Mouse (Mus musculus): Measurements from ENCODE around the gene Helz2. TPM values are rescaled to one million over a fixed set of nuclear protein-coding genes. Genes with fewer than 3 reads are reported as not detected.

The Helz2 gene
- polyA plus RNA-seq, 1 experiment = 1.4 TPM

DNA sequence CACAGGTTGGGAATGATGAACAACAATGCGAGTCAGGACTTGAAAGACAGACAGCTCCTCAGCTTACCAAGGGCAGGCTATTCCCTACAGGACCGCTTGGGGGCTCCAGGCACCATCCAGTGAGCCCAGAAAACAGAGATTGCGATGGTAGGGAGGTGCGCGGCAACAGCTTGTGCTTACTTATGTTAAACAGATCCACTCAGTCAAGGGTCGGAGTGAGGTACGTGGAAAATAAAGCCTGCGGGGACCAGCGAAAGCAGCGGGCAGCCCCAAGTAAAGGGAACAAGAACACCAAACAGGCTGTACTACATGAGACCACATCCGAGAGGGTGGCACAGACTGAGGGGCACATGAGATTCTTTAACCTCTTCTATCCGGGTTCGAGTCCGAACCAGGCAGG, 55.2 kb downstream of the Helz2 start:
- H3K27ac ChIP-seq (ENCODE audit: control insufficient read depth, insufficient read depth, low read depth, low read length) = no peak overlapping the region
- TF ChIP-seq POLR2A (IDR thresholded peaks at IDR 0.05; ENCODE audit: control insufficient read depth, low read depth, low read length) = no peak
- peak; percentile 76; the same call in 1 of the 2 replicates for TF ChIP-seq CTCF (IDR thresholded peaks at IDR 0.05; ENCODE audit: control insufficient read depth, insufficient read depth, insufficient replicate concordance, low read depth, low read length)
- no peaks in the 10 kb centered on the region for H3K27me3 ChIP-seq (ENCODE audit: control insufficient read depth, insufficient read depth, low read length)
- no peaks in the 10 kb centered on the region; the same call in 1 of the 2 replicates for H3K4me1 ChIP-seq (ENCODE audit: control insufficient read depth, insufficient read depth, low read length)
- H3K4me3 ChIP-seq (ENCODE audit: control insufficient read depth, low read depth, low read length) = peak overlapping the region; percentile 77
- no peaks in the 10 kb centered on the region for H3K36me3 ChIP-seq (ENCODE audit: control insufficient read depth, insufficient read depth, low read length)

DNA sequence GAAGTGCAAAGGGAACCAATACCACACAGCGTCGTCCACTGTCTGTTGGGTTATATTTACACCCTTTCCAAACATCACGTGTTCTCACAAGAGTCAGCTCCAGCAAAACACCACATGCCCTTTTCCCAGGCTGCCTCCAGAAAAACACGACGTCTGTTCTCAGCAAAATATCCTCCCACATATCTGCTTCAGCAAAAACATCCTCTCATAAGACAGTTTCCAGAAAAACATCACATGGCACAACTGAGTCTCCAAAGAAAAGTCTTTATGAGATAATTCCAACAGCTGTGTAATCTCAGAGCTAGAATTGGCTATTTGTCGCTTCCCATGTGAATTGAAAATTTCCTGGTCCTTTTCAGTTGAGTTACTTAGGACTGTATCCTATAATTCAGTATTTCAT, 60.9 kb downstream of the Helz2 start:
- H3K27me3 ChIP-seq (ENCODE audit: control insufficient read depth, insufficient read depth, low read length) = no peaks in the 10 kb centered on the region
- H3K36me3 ChIP-seq (ENCODE audit: control insufficient read depth, insufficient read depth, low read length) = no peaks in the 10 kb centered on the region
- no peak for TF ChIP-seq POLR2A (IDR thresholded peaks at IDR 0.05; ENCODE audit: control insufficient read depth, low read depth, low read length)
- no peak for TF ChIP-seq CTCF (IDR thresholded peaks at IDR 0.05; ENCODE audit: control insufficient read depth, insufficient read depth, insufficient replicate concordance, low read depth, low read length)

GRCm38 (mm10) chr2:181178471-181178870, 63.4 kb downstream of the Helz2 start:
- H3K36me3 ChIP-seq (ENCODE audit: control insufficient read depth, insufficient read depth, low read length) = no peaks in the 10 kb centered on the region
- H3K27me3 ChIP-seq (ENCODE audit: control insufficient read depth, insufficient read depth, low read length) = no peaks in the 10 kb centered on the region
- no peak overlapping the region for H3K27ac ChIP-seq (ENCODE audit: control insufficient read depth, insufficient read depth, low read depth, low read length)
- H3K4me1 ChIP-seq (ENCODE audit: control insufficient read depth, insufficient read depth, low read length) = no peaks in the 10 kb centered on the region
- no peak overlapping the region for H3K4me3 ChIP-seq (ENCODE audit: control insufficient read depth, low read depth, low read length)
- TF ChIP-seq CTCF (IDR thresholded peaks at IDR 0.05; ENCODE audit: control insufficient read depth, insufficient read depth, insufficient replicate concordance, low read depth, low read length) = no peak
- TF ChIP-seq POLR2A (IDR thresholded peaks at IDR 0.05; ENCODE audit: control insufficient read depth, low read depth, low read length) = no peak

More for the DNA sequence above, 60.9 kb downstream of the Helz2 start:
- H3K4me1 ChIP-seq (ENCODE audit: control insufficient read depth, insufficient read depth, low read length) = no peaks in the 10 kb centered on the region
- H3K4me3 ChIP-seq (ENCODE audit: control insufficient read depth, low read depth, low read length) = no peak overlapping the region
- no peak overlapping the region for H3K27ac ChIP-seq (ENCODE audit: control insufficient read depth, insufficient read depth, low read depth, low read length)

DNA sequence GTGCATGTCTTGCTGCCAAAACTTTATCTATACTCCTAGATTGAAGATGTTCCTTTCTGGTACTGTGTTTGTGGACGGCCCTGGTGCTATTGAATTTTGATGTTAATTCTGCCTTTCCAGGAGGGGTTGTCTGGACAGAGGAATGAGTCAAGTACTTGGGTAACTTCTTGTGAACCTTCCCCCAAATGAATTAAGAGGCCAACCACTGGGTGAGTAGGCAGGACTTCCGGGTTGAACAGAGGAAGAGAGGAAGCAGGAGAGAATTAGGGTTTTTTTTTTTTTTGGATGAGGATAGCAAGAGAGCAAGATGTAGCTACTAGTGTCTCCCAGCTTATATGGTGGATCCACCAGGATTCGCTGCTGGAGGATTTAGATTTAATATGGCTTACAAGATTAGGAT, 63.8 kb downstream of the Helz2 start:
- H3K36me3 ChIP-seq (ENCODE audit: control insufficient read depth, insufficient read depth, low read length) = no peaks in the 10 kb centered on the region
- TF ChIP-seq POLR2A (IDR thresholded peaks at IDR 0.05; ENCODE audit: control insufficient read depth, low read depth, low read length) (no peak), CTCF (IDR thresholded peaks at IDR 0.05; ENCODE audit: control insufficient read depth, insufficient read depth, insufficient replicate concordance, low read depth, low read length) (no peak)
- no peaks in the 10 kb centered on the region for H3K27me3 ChIP-seq (ENCODE audit: control insufficient read depth, insufficient read depth, low read length)
- no peak overlapping the region for H3K4me3 ChIP-seq (ENCODE audit: control insufficient read depth, low read depth, low read length)
- no peak overlapping the region for H3K27ac ChIP-seq (ENCODE audit: control insufficient read depth, insufficient read depth, low read depth, low read length)
- H3K4me1 ChIP-seq (ENCODE audit: control insufficient read depth, insufficient read depth, low read length) = no peaks in the 10 kb centered on the region

Other genes with a start within 250 kb of the Helz2 start
- gene Chrna4, start 198.5 kb downstream of the Helz2 start, polyA plus RNA-seq (2012; rRNA removed) = 0.91 and 1.0 TPM in 2 replicates
- gene Kcnq2, start 106.7 kb downstream of the Helz2 start, polyA plus RNA-seq (2012; rRNA removed) = 9.2 and 9.8 TPM in 2 replicates
- 0.07 TPM in 2 replicates for gene Eef1a2, start 85.0 kb downstream of the Helz2 start, polyA plus RNA-seq (2012; rRNA removed)
- gene Ppdpf, start 54.8 kb downstream of the Helz2 start, polyA plus RNA-seq (2012; rRNA removed) = 8.2 and 9.5 TPM in 2 replicates
- gene Ptk6, start 39.2 kb downstream of the Helz2 start, polyA plus RNA-seq (2012; rRNA removed) = 0.12 and 0.20 TPM in 2 replicates
- gene Srms, start 28.8 kb downstream of the Helz2 start, polyA plus RNA-seq (2012; rRNA removed) = 1.4 and 1.6 TPM in 2 replicates
- 440 and 469 TPM in 2 replicates for gene Fndc11, start 22.0 kb downstream of the Helz2 start, polyA plus RNA-seq (2012; rRNA removed)
- 10.2 and 10.6 TPM in 2 replicates for gene Gmeb2, start 46.0 kb upstream of the Helz2 start, polyA plus RNA-seq (2012; rRNA removed)
- gene Stmn3, start 72.5 kb upstream of the Helz2 start, polyA plus RNA-seq (2012; rRNA removed) = not detected in 2 replicates
- 71.8 and 75.1 TPM in 2 replicates for gene Rtel1, start 77.7 kb upstream of the Helz2 start, polyA plus RNA-seq (2012; rRNA removed)
- gene Zgpat, start 122.9 kb upstream of the Helz2 start, polyA plus RNA-seq (2012; rRNA removed) = 15.8 and 16.1 TPM in 2 replicates
- gene Arfrp1, start 123.4 kb upstream of the Helz2 start, polyA plus RNA-seq (2012; rRNA removed) = 35.9 and 43.2 TPM in 2 replicates
- 13.9 and 14.6 TPM in 2 replicates for gene Lime1, start 138.1 kb upstream of the Helz2 start, polyA plus RNA-seq (2012; rRNA removed)
- 8.3 and 10.1 TPM in 2 replicates for gene Zbtb46, start 217.4 kb upstream of the Helz2 start, polyA plus RNA-seq (2012; rRNA removed)

Measured in testis, adult 2 months (tissue).